Mouse (Mus musculus): ENCODE data around the gene Gab2. TPM values are rescaled to one million over a fixed set of nuclear protein-coding genes. Genes with fewer than 3 reads are reported as not detected.

Gene Gab2
- polyA plus RNA-seq, 1 experiment = 33.8 TPM

- TF ChIP-seq CTCF (IDR thresholded peaks at IDR 0.05; ENCODE audit: borderline replicate concordance, extremely low read depth, insufficient read depth, insufficient read length) (no peak), POLR2A (IDR thresholded peaks at IDR 0.05; ENCODE audit: borderline replicate concordance, extremely low read depth, insufficient read depth, insufficient read length, poor library complexity, severe bottlenecking) (no peak)
- peak; percentile 74 for DNase-seq (ENCODE audit: low read depth)
Observed at GRCm38 (mm10) chr7:97151082-97151813, 69.9 kb downstream of the Gab2 start.

- no peak for TF ChIP-seq POLR2A (IDR thresholded peaks at IDR 0.05; ENCODE audit: borderline replicate concordance, extremely low read depth, insufficient read depth, insufficient read length, poor library complexity, severe bottlenecking)
- no peak for TF ChIP-seq CTCF (IDR thresholded peaks at IDR 0.05; ENCODE audit: borderline replicate concordance, extremely low read depth, insufficient read depth, insufficient read length)
- peak; percentile 26 for DNase-seq (ENCODE audit: low read depth)
Observed at GRCm38 (mm10) chr7:97154756-97155487, 73.5 kb downstream of the Gab2 start.

- DNase-seq (ENCODE audit: low read depth) = no peak
- TF ChIP-seq CTCF (IDR thresholded peaks at IDR 0.05; ENCODE audit: borderline replicate concordance, extremely low read depth, insufficient read depth, insufficient read length) (no peak), POLR2A (IDR thresholded peaks at IDR 0.05; ENCODE audit: borderline replicate concordance, extremely low read depth, insufficient read depth, insufficient read length, poor library complexity, severe bottlenecking) (no peak)
Observed at GRCm38 (mm10) chr7:97164261-97164660, 82.9 kb downstream of the Gab2 start.

- DNase-seq (ENCODE audit: low read depth) = no peak
- TF ChIP-seq CTCF (IDR thresholded peaks at IDR 0.05; ENCODE audit: borderline replicate concordance, extremely low read depth, insufficient read depth, insufficient read length) = no peak
- TF ChIP-seq POLR2A (IDR thresholded peaks at IDR 0.05; ENCODE audit: borderline replicate concordance, extremely low read depth, insufficient read depth, insufficient read length, poor library complexity, severe bottlenecking) = no peak
Observed at GRCm38 (mm10) chr7:97171089-97171488, 89.7 kb downstream of the Gab2 start.

- TF ChIP-seq CTCF (IDR thresholded peaks at IDR 0.05; ENCODE audit: borderline replicate concordance, extremely low read depth, insufficient read depth, insufficient read length) (no peak), POLR2A (IDR thresholded peaks at IDR 0.05; ENCODE audit: borderline replicate concordance, extremely low read depth, insufficient read depth, insufficient read length, poor library complexity, severe bottlenecking) (no peak)
- DNase-seq (ENCODE audit: low read depth) = no peak
Observed at GRCm38 (mm10) chr7:97171719-97172118, 90.3 kb downstream of the Gab2 start.

- DNase-seq (ENCODE audit: low read depth) = no peak
- TF ChIP-seq POLR2A (IDR thresholded peaks at IDR 0.05; ENCODE audit: borderline replicate concordance, extremely low read depth, insufficient read depth, insufficient read length, poor library complexity, severe bottlenecking) = no peak
- TF ChIP-seq CTCF (IDR thresholded peaks at IDR 0.05; ENCODE audit: borderline replicate concordance, extremely low read depth, insufficient read depth, insufficient read length) = no peak
Observed at GRCm38 (mm10) chr7:97172126-97172525, 90.7 kb downstream of the Gab2 start.

- TF ChIP-seq POLR2A (IDR thresholded peaks at IDR 0.05; ENCODE audit: borderline replicate concordance, extremely low read depth, insufficient read depth, insufficient read length, poor library complexity, severe bottlenecking) (no peak), CTCF (IDR thresholded peaks at IDR 0.05; ENCODE audit: borderline replicate concordance, extremely low read depth, insufficient read depth, insufficient read length) (no peak)
Observed at GRCm38 (mm10) chr7:97181931-97182330, 100.5 kb downstream of the Gab2 start.

GRCm38 (mm10) chr7:97183426-97183825 lies 102.0 kb downstream of the Gab2 start:
- peak; percentile 7 for DNase-seq (ENCODE audit: low read depth)
- TF ChIP-seq POLR2A (IDR thresholded peaks at IDR 0.05; ENCODE audit: borderline replicate concordance, extremely low read depth, insufficient read depth, insufficient read length, poor library complexity, severe bottlenecking) (no peak), CTCF (IDR thresholded peaks at IDR 0.05; ENCODE audit: borderline replicate concordance, extremely low read depth, insufficient read depth, insufficient read length) (no peak)

More at GRCm38 (mm10) chr7:97181931-97182330, 100.5 kb downstream of the Gab2 start:
- no peak for DNase-seq (ENCODE audit: low read depth)

GRCm38 (mm10) chr7:97184005-97184404 lies 102.6 kb downstream of the Gab2 start:
- DNase-seq (ENCODE audit: low read depth) = no peak
- TF ChIP-seq POLR2A (IDR thresholded peaks at IDR 0.05; ENCODE audit: borderline replicate concordance, extremely low read depth, insufficient read depth, insufficient read length, poor library complexity, severe bottlenecking) = no peak

GRCm38 (mm10) chr7:97187387-97188081 lies 106.1 kb downstream of the Gab2 start:
- no peak for DNase-seq (ENCODE audit: low read depth)
- no peak for TF ChIP-seq CTCF (IDR thresholded peaks at IDR 0.05; ENCODE audit: borderline replicate concordance, extremely low read depth, insufficient read depth, insufficient read length)
- TF ChIP-seq POLR2A (IDR thresholded peaks at IDR 0.05; ENCODE audit: borderline replicate concordance, extremely low read depth, insufficient read depth, insufficient read length, poor library complexity, severe bottlenecking) = no peak

- peak; percentile 11 for DNase-seq (ENCODE audit: low read depth)
- no peak for TF ChIP-seq CTCF (IDR thresholded peaks at IDR 0.05; ENCODE audit: borderline replicate concordance, extremely low read depth, insufficient read depth, insufficient read length)
Observed at GRCm38 (mm10) chr7:97189116-97189515, 107.7 kb downstream of the Gab2 start.
